Mouse (Mus musculus) megakaryocyte, embryonic 14.5 days (primary cell): Measurements from ENCODE around the gene Ankk1. TPM values are rescaled to one million over a fixed set of nuclear protein-coding genes. Genes with fewer than 3 reads are reported as not detected.

Experiments used
- H3K27me3 ChIP-seq: replicated peaks from 2 replicates; pipeline ENCODE3; 2012; ENCODE audit warnings: inconsistent platforms
- H3K36me3 ChIP-seq: replicated peaks from 2 replicates; pipeline ENCODE3; 2012; ENCODE audit warnings: low read length, inconsistent platforms, mixed read lengths
- H3K4me1 ChIP-seq: 2 replicates; pipeline ENCODE4 v1.6.1; 2012; ENCODE audit warnings: inconsistent platforms
- H3K4me3 ChIP-seq: replicated peaks from 2 replicates; pipeline ENCODE3; 2012; ENCODE audit warnings: moderate library complexity, mild to moderate bottlenecking, inconsistent platforms
- H3K9me3 ChIP-seq: 2 replicates; pipeline ENCODE4 v1.6.1; 2012; ENCODE audit warnings: inconsistent platforms
- FLI1 ChIP-seq: IDR thresholded peaks from 2 replicates; pipeline ENCODE4 v1.6.1; 2012; ENCODE audit warnings: low read length, inconsistent platforms, mixed read lengths
- GATA1 ChIP-seq: IDR thresholded peaks from 3 replicates; pipeline ENCODE4 v1.6.1; 2012; ENCODE audit warnings: mixed read lengths, low read length, inconsistent platforms, borderline replicate concordance
- polyA plus RNA-seq: library from polyadenylated mRNA; stranded (reverse); fragments of >175 nt; gene quantifications from 2 replicates; pipeline ENCODE4 v1.2.3, GENCODE M21; 2012; ENCODE audit warnings: low replicate concordance; ENCODE audit not compliant: insufficient read depth

Ankk1 gene
- polyA plus RNA-seq, 1 experiment, result not detected

- no peaks in the 10 kb centered on the region for H3K27me3 ChIP-seq
- H3K9me3 ChIP-seq, result peaks cover 5% of the 10 kb centered on the region; the same call in 1 of the 2 replicates
- H3K4me1 ChIP-seq, result no peaks in the 10 kb centered on the region
- H3K36me3 ChIP-seq, result no peaks in the 10 kb centered on the region
- TF ChIP-seq FLI1 (no peak), GATA1 (no peak)
- H3K4me3 ChIP-seq, result no peak overlapping the region
Observed at GRCm38 (mm10) chr9:49410621-49411020, 16.2 kb downstream of the Ankk1 start.

DNA sequence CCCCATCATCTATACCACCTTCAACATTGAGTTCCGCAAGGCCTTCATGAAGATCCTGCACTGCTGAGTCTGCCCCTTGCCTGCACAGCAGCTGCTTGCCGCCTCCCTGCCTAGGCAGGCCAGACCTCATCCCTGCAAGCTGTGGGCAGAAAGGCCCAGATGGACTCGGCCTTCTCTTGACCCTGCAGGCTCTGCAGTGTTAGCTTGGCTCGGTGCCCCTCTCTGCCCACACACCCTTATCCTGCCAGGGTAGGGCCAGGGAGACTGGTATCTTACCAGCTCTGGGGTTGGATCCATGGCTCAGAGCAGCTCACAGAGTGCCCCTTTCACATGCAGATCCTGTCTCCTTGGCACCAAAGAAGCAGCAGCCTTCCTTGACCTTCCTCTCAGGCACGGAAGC lies 19.8 kb downstream of the Ankk1 start:
- TF ChIP-seq GATA1 (no peak), FLI1 (no peak)
- H3K4me3 ChIP-seq, result no peak overlapping the region
- peaks cover 16% of the 10 kb centered on the region; the same call in 1 of the 2 replicates for H3K9me3 ChIP-seq
- no peaks in the 10 kb centered on the region for H3K4me1 ChIP-seq
- no peaks in the 10 kb centered on the region for H3K36me3 ChIP-seq
- no peaks in the 10 kb centered on the region for H3K27me3 ChIP-seq

- Histone ChIP-seq H3K9me3 (peaks cover 21% of the 10 kb centered on the region; the same call in 1 of the 2 replicates), H3K4me3 (no peak overlapping the region), H3K4me1 (no peaks in the 10 kb centered on the region), H3K36me3 (no peaks in the 10 kb centered on the region), H3K27me3 (no peaks in the 10 kb centered on the region)
- no peak for TF ChIP-seq GATA1
- TF ChIP-seq FLI1, result no peak
Observed at GRCm38 (mm10) chr9:49403711-49404110, 23.1 kb downstream of the Ankk1 start.

- H3K4me3 ChIP-seq, result no peak overlapping the region
- no peak for TF ChIP-seq FLI1
- TF ChIP-seq GATA1, result no peak
- no peaks in the 10 kb centered on the region for H3K4me1 ChIP-seq
- no peaks in the 10 kb centered on the region for H3K36me3 ChIP-seq
- H3K27me3 ChIP-seq, result no peaks in the 10 kb centered on the region
- 0 out of 2 replicates have a peak, but pooled peaks cover 2% of the 10 kb centered on the region for H3K9me3 ChIP-seq
Observed at GRCm38 (mm10) chr9:49396006-49396405, 30.8 kb downstream of the Ankk1 start.

DNA sequence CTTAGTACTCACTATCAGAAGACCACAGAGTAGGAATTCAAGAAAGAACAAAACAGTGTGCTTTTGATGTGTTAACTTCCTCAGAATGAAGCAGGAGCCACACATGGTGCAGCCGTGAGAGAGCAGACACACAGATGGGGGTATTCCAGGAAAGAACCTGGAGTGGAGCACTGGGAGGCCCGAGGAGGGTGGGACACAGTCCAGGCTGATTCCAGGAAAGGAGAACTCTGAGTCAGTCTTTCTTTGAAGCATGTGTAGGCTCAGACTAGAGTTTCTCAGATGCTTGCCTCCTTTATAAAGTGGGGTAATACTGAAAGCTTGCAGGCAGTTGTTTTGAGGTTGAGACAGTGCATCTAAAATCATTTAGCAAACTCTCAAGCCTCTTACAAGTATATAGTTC lies 34.6 kb downstream of the Ankk1 start:
- no peaks in the 10 kb centered on the region for H3K9me3 ChIP-seq

DNA sequence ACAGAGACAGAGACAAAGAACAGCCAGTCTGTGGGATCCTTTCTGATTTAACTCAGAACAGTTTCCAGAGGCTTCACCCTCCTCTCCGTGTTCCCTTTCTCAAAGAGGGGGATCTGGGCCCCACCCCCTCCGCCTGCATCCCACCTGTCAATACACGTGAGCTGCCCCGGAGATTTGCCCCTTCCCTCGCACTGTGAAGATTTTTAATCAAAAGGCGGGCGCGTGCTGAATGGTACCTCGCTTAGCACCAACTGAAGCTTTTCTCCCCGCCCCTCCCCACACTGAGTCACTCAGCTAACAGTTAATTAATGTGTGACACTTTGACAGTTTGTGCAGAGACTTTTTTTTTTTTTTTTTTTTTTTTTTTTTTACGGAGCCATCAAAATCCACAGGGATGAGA lies 40.7 kb downstream of the Ankk1 start:
- H3K9me3 ChIP-seq, result no peaks in the 10 kb centered on the region
- no peaks in the 10 kb centered on the region for H3K4me1 ChIP-seq
- no peak overlapping the region for H3K4me3 ChIP-seq
- H3K36me3 ChIP-seq, result no peaks in the 10 kb centered on the region
- no peak for TF ChIP-seq GATA1
- TF ChIP-seq FLI1, result no peak
- no peaks in the 10 kb centered on the region for H3K27me3 ChIP-seq

More for the DNA sequence above, 34.6 kb downstream of the Ankk1 start:
- Histone ChIP-seq H3K4me3 (no peak overlapping the region), H3K27me3 (no peaks in the 10 kb centered on the region), H3K36me3 (no peaks in the 10 kb centered on the region), H3K4me1 (no peaks in the 10 kb centered on the region)
- no peak for TF ChIP-seq FLI1
- no peak for TF ChIP-seq GATA1

- no peaks in the 10 kb centered on the region for H3K4me1 ChIP-seq
- H3K36me3 ChIP-seq, result no peaks in the 10 kb centered on the region
- H3K27me3 ChIP-seq, result no peaks in the 10 kb centered on the region
- no peak overlapping the region for H3K4me3 ChIP-seq
- no peaks in the 10 kb centered on the region for H3K9me3 ChIP-seq
- no peak for TF ChIP-seq GATA1
Observed at GRCm38 (mm10) chr9:49385301-49385700, 41.5 kb downstream of the Ankk1 start.

DNA sequence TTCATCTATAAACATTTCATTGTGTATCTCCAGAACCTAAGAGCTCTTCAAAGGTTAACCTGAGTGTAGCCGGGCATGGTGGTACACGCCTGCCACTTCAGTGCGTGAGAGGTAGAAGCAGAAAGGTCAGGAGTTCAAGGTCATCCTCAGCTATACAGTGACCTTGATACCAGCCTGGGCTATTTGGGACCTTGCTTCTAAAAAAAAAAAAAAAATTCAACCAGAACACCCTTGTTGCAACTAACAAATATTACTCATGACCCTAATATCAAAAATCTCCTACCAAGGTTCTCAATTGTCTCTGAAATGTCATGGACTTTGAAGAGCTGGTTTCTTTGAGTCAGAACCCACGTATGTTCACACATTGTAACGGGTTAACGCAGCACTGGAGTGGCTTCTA lies 42.0 kb downstream of the Ankk1 start:
- H3K4me1 ChIP-seq, result no peaks in the 10 kb centered on the region
- no peaks in the 10 kb centered on the region for H3K9me3 ChIP-seq
- TF ChIP-seq FLI1, result no peak
- no peak for TF ChIP-seq GATA1
- H3K4me3 ChIP-seq, result no peak overlapping the region
- no peaks in the 10 kb centered on the region for H3K27me3 ChIP-seq
- no peaks in the 10 kb centered on the region for H3K36me3 ChIP-seq

- TF ChIP-seq FLI1, result no peak
- no peak for TF ChIP-seq GATA1
- Histone ChIP-seq H3K4me3 (no peak overlapping the region), H3K27me3 (no peaks in the 10 kb centered on the region)
Observed at GRCm38 (mm10) chr9:49384041-49384440, 42.8 kb downstream of the Ankk1 start.

DNA sequence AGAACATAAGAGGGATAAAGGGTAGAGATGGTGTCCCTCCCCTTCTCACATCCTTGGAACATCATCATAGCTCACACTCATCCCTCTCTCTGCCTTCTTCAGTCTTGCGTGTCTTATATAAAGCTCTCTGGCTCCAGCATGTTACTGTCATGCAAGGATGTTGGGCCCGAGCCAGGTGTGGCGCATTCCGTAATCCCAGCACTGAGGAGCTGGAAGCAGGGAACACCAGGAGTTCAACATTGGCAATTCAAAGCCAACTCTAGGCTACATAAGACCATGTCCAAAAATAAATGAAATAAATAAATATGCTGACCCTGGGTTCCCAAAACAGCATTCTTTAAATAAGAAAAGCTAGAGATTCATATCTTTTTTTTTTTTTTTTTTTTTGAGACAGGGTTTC lies 46.9 kb downstream of the Ankk1 start:
- H3K4me1 ChIP-seq, result no peaks in the 10 kb centered on the region
- H3K36me3 ChIP-seq, result no peaks in the 10 kb centered on the region
- H3K4me3 ChIP-seq, result no peak overlapping the region
- H3K27me3 ChIP-seq, result no peaks in the 10 kb centered on the region
- H3K9me3 ChIP-seq, result no peaks in the 10 kb centered on the region
- TF ChIP-seq GATA1 (no peak), FLI1 (no peak)

More at GRCm38 (mm10) chr9:49384041-49384440, 42.8 kb downstream of the Ankk1 start:
- Histone ChIP-seq H3K9me3 (no peaks in the 10 kb centered on the region), H3K4me1 (no peaks in the 10 kb centered on the region), H3K36me3 (no peaks in the 10 kb centered on the region)

- peaks cover 14% of the 10 kb centered on the region for H3K9me3 ChIP-seq
- no peaks in the 10 kb centered on the region for H3K4me1 ChIP-seq
- no peaks in the 10 kb centered on the region for H3K27me3 ChIP-seq
- TF ChIP-seq GATA1 (no peak), FLI1 (no peak)
- no peaks in the 10 kb centered on the region for H3K36me3 ChIP-seq
- H3K4me3 ChIP-seq, result no peak overlapping the region
Observed at GRCm38 (mm10) chr9:49373946-49374345, 52.9 kb downstream of the Ankk1 start.
